Mouse (Mus musculus): Measurements from ENCODE around the gene Bmp3. TPM values are rescaled to one million over a fixed set of nuclear protein-coding genes. Genes with fewer than 3 reads are reported as not detected.

Bmp3 gene
- total RNA-seq (2023; ENCODE audit: inconsistent age): not detected in 4 replicates

DNA sequence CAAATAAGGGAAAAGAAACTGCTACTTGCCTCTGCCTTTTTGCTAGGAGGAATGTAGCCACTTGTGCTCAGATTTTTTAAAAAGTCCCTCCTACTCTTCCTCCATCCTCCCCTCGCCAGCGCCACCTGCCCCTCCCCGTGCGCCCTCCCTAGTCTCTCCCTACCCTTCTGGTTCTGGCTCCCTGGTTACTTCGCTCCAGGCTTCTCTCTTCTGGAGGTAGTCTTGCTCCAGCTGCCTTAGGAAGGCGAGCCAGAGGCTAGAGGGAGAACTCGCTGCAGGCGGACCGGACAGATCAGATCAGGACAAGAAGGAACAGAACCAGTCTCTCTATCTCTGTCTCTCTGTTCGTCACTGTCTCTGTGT, at the start of gene Bmp3:
Gene Bmp3 (plus strand): TSS at position 152 of the 363 bp plus-strand sequence.

Other genes starting within 250 kb of the Bmp3 start
- not detected in 4 replicates for gene Prkg2, start 182.9 kb downstream of the Bmp3 start, total RNA-seq (2023; ENCODE audit: inconsistent age)